Mouse (Mus musculus): ENCODE results near the gene Vmn1r233.

GRCm38 (mm10) chr17:20946636-20947035 is 49.6 kb downstream of the Vmn1r233 start:
- no peak for TF ChIP-seq CTCF (IDR thresholded peaks at IDR 0.05; ENCODE audit: low read depth)
- TF ChIP-seq EP300 (optimal IDR thresholded peaks at IDR 0.05) = no peak

All from stomach, postnatal 0 days (tissue).